Mouse (Mus musculus) liver, embryonic 11.5 days (tissue): ENCODE measurements around the gene Dpep2nb. TPM values are rescaled to one million over a fixed set of nuclear protein-coding genes. Genes with fewer than 3 reads are reported as not detected.

Source experiments
- ATAC-seq: fragments of 200-750 bp; cut with Nextera tagmentation; replicated peaks from 2 replicates; pipeline ENCODE4 v1.8.0; 2017; ENCODE audit warnings: moderate number of reproducible peaks, mild to moderate bottlenecking, moderate TSS enrichment, moderate library complexity; ENCODE audit not compliant: low FRiP score
- DNase-seq: peaks from one replicate; pipeline ENCODE4 v3.0.0-alpha.2; 2017; ENCODE audit warnings: low spot score
- H3K27ac ChIP-seq: fragments of 300-500 bp; sonication (generic); 2 replicates; pipeline ENCODE4 v1.5.1; 2014; ENCODE audit warnings: mild to moderate bottlenecking, low read depth, low read length, control low read depth
- H3K27me3 ChIP-seq: fragments of 300-500 bp; sonication (generic); replicated peaks from 2 replicates; pipeline ENCODE4 v1.6.1; 2014; ENCODE audit warnings: low read length, mixed read lengths; ENCODE audit not compliant: control insufficient read depth, insufficient read depth
- H3K36me3 ChIP-seq: fragments of 300-500 bp; sonication (generic); 2 replicates; pipeline ENCODE4 v1.6.1; 2014; ENCODE audit warnings: mild to moderate bottlenecking, low read length, moderate library complexity, mixed read lengths; ENCODE audit not compliant: control insufficient read depth, insufficient read depth
- H3K4me1 ChIP-seq: fragments of 300-500 bp; sonication (generic); replicated peaks from 2 replicates; pipeline ENCODE4 v1.6.1; 2014; ENCODE audit warnings: low read length, mixed read lengths; ENCODE audit not compliant: control insufficient read depth, insufficient read depth
- H3K4me2 ChIP-seq: fragments of 300-500 bp; sonication (generic); 2 replicates; pipeline ENCODE4 v1.6.1; 2014; ENCODE audit warnings: mild to moderate bottlenecking, control low read depth, moderate library complexity
- H3K4me3 ChIP-seq: fragments of 300-500 bp; sonication (generic); 2 replicates; pipeline ENCODE4 v1.5.1; 2014; ENCODE audit warnings: low read depth, low read length, control low read depth
- H3K9ac ChIP-seq: fragments of 300-500 bp; sonication (generic); 2 replicates; pipeline ENCODE4 v1.6.1; 2014; ENCODE audit warnings: low read depth, low read length, control low read depth
- H3K9me3 ChIP-seq: fragments of 300-500 bp; sonication (generic); 2 replicates; pipeline ENCODE4 v1.6.1; 2016; ENCODE audit warnings: low read length, inconsistent platforms, mixed read lengths; ENCODE audit not compliant: control insufficient read depth
- WGBS: fragments of 180-500 bp; shearing (Covaris S2); extraction: QIAGEN DNeasy Blood & Tissue Kit; methylation state at CpG from one replicate; pipeline ENCODE4 v1.1.7; 2014; 5-methylcytosine and 5-hydroxymethylcytosine counted together
- polyA plus RNA-seq: library from polyadenylated mRNA; unstranded; fragments of >200 nt; fragmentation: Nextera tagmentation; extraction: Ambion mirVana; gene quantifications from 2 replicates; pipeline ENCODE4 v1.2.1, GENCODE M21; 2014

Dpep2nb gene
- polyA plus RNA-seq, 1 experiment from 2014 or later, result not detected

DNA sequence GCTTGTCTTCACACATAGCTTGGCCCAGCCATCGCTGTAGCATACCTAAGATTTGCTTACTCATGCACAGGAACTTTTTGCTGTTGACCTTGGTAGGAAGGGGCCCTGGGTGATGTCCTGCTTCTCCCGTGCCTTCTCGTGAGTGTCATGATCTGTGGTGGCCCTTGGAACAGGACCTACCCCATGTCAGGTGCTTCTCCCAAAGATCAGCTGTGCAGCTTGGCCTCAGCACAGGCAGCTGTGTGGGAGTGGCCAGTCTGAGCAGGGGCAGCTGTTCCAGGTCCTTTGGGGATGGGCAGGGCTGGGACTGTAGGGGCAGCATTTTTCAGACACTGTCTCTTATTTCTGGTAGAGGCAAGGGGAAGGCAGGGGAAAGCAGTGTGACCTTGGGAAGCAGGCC lies 38.4 kb upstream of the Dpep2nb start:
- no peak overlapping the region for H3K27ac ChIP-seq
- H3K9ac ChIP-seq, result no peak overlapping the region
- H3K27me3 ChIP-seq, result no peaks in the 10 kb centered on the region
- H3K36me3 ChIP-seq, result no peaks in the 10 kb centered on the region
- H3K4me3 ChIP-seq, result no peak overlapping the region
- no peaks in the 10 kb centered on the region for H3K9me3 ChIP-seq
- peaks cover 7% of the 10 kb centered on the region; the same call in 1 of the 2 replicates for H3K4me1 ChIP-seq
- WGBS, result 49% methylated on average over 3 of the region's 3 CpGs
- H3K4me2 ChIP-seq, result no peak overlapping the region
- DNase-seq, result no peak
- ATAC-seq, result no peak

GRCm38 (mm10) chr8:106043055-106043454 lies 37.3 kb upstream of the Dpep2nb start:
- no peak overlapping the region for H3K4me2 ChIP-seq
- H3K36me3 ChIP-seq, result no peaks in the 10 kb centered on the region
- no peaks in the 10 kb centered on the region for H3K27me3 ChIP-seq
- no peaks in the 10 kb centered on the region for H3K9me3 ChIP-seq
- ATAC-seq (no peak), DNase-seq (no peak)
- H3K4me3 ChIP-seq, result no peak overlapping the region
- H3K4me1 ChIP-seq, result 0 out of 2 replicates have a peak, but pooled peaks cover 2% of the 10 kb centered on the region
- H3K27ac ChIP-seq, result no peak overlapping the region
- no peak overlapping the region for H3K9ac ChIP-seq
- WGBS, result 87% methylated on average over 2 of the region's 2 CpGs

DNA sequence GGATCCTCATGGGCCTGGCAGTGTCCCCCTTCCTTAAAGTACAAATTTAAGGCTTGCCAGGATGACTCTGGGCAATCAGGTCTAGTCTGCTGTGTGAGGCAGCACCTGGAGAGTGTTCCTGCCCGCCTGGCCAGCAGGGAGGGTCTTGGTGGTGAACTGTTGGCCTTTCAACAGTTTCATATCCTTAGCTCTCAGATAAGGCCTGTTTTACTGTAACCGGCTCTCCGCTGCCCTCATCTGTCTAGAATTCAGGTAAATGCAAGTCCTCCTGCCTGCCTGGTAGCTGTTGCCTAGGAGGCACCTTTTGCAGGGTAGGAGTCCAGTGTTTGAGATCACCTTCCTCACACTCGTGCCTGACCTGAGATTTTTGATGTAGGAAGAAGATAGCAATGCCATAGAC lies 34.4 kb upstream of the Dpep2nb start:
- Histone ChIP-seq H3K9me3 (no peaks in the 10 kb centered on the region), H3K4me1 (no peaks in the 10 kb centered on the region), H3K27me3 (no peaks in the 10 kb centered on the region), H3K4me2 (no peak overlapping the region), H3K4me3 (no peak overlapping the region), H3K36me3 (no peaks in the 10 kb centered on the region; the same call in 1 of the 2 replicates), H3K9ac (no peak overlapping the region), H3K27ac (no peak overlapping the region)
- DNase-seq, result no peak
- ATAC-seq, result no peak
- 63% methylated on average over 4 of the region's 4 CpGs for WGBS

- no peak for ATAC-seq
- Histone ChIP-seq H3K36me3 (no peaks in the 10 kb centered on the region; the same call in 1 of the 2 replicates), H3K4me2 (no peak overlapping the region), H3K9me3 (no peaks in the 10 kb centered on the region), H3K4me1 (no peaks in the 10 kb centered on the region), H3K4me3 (no peak overlapping the region), H3K27me3 (no peaks in the 10 kb centered on the region), H3K27ac (no peak overlapping the region), H3K9ac (no peak overlapping the region)
- no peak for DNase-seq
- WGBS, result 64% methylated on average over 4 of the region's 4 CpGs
Measured at GRCm38 (mm10) chr8:106039605-106040004, 33.8 kb upstream of the Dpep2nb start.

DNA sequence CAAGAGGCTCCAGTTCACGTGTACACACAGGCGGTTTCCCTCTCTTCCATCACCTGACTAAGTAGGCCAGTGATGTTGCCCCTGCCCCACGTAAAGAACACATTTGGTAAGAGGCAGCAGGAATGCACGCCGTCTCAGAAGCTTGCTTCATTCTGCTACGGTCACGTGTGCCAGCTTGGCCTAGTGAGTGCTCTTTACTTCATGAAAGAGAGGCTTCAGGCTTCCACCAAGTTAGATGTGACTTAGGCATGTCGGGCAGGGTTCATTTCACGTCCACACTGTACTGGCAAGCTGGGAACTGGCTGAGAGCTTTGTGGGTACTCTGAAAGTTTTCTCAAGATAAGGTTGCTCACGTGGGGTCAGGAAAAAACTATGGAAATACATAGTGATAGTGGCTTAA lies 32.9 kb upstream of the Dpep2nb start:
- H3K9me3 ChIP-seq, result no peaks in the 10 kb centered on the region
- H3K4me1 ChIP-seq, result no peaks in the 10 kb centered on the region
- H3K27me3 ChIP-seq, result no peaks in the 10 kb centered on the region
- no peak for DNase-seq
- H3K36me3 ChIP-seq, result no peaks in the 10 kb centered on the region; the same call in 1 of the 2 replicates
- no peak overlapping the region for H3K9ac ChIP-seq
- H3K4me3 ChIP-seq, result no peak overlapping the region
- no peak overlapping the region for H3K27ac ChIP-seq
- H3K4me2 ChIP-seq, result no peak overlapping the region
- WGBS, result 85% methylated on average over 10 of the region's 10 CpGs
- no peak for ATAC-seq

GRCm38 (mm10) chr8:106022483-106022882 lies 16.7 kb upstream of the Dpep2nb start:
- H3K9me3 ChIP-seq, result no peaks in the 10 kb centered on the region
- H3K4me3 ChIP-seq, result no peak overlapping the region
- ATAC-seq (peak; percentile 56; the same call in 1 of the 2 replicates), DNase-seq (peak; percentile 57)
- H3K36me3 ChIP-seq, result no peaks in the 10 kb centered on the region; the same call in 1 of the 2 replicates
- no peak overlapping the region for H3K27ac ChIP-seq
- no peaks in the 10 kb centered on the region for H3K27me3 ChIP-seq
- no peak overlapping the region for H3K4me2 ChIP-seq
- 0 out of 2 replicates have a peak, but pooled peaks cover 4% of the 10 kb centered on the region for H3K4me1 ChIP-seq
- H3K9ac ChIP-seq, result no peak overlapping the region

GRCm38 (mm10) chr8:106018039-106018438 lies 12.3 kb upstream of the Dpep2nb start:
- ATAC-seq, result no peak
- Histone ChIP-seq H3K4me3 (no peak overlapping the region), H3K36me3 (no peaks in the 10 kb centered on the region), H3K4me1 (peaks cover 6% of the 10 kb centered on the region; the same call in 1 of the 2 replicates), H3K27ac (no peak overlapping the region), H3K9ac (no peak overlapping the region), H3K27me3 (no peaks in the 10 kb centered on the region), H3K9me3 (no peaks in the 10 kb centered on the region), H3K4me2 (no peak overlapping the region)
- DNase-seq, result no peak
- WGBS, result 79% methylated on average over 3 of the region's 3 CpGs

- Histone ChIP-seq H3K27ac (no peak overlapping the region), H3K9ac (no peak overlapping the region)
- 71% methylated on average over 7 of the region's 7 CpGs for WGBS
Measured at GRCm38 (mm10) chr8:106017130-106017529, 11.4 kb upstream of the Dpep2nb start.

GRCm38 (mm10) chr8:106016284-106016683 lies 10.5 kb upstream of the Dpep2nb start:
- DNase-seq (no peak), ATAC-seq (no peak)
- Histone ChIP-seq H3K4me3 (no peak overlapping the region), H3K4me1 (peaks cover 6% of the 10 kb centered on the region; the same call in 1 of the 2 replicates), H3K27me3 (no peaks in the 10 kb centered on the region), H3K4me2 (no peak overlapping the region), H3K9ac (no peak overlapping the region), H3K27ac (no peak overlapping the region), H3K36me3 (no peaks in the 10 kb centered on the region), H3K9me3 (no peaks in the 10 kb centered on the region)
- WGBS, result 68% methylated on average over 6 of the region's 6 CpGs

More at GRCm38 (mm10) chr8:106017130-106017529, 11.4 kb upstream of the Dpep2nb start:
- Histone ChIP-seq H3K4me1 (peaks cover 6% of the 10 kb centered on the region; the same call in 1 of the 2 replicates), H3K27me3 (no peaks in the 10 kb centered on the region), H3K4me3 (no peak overlapping the region), H3K9me3 (no peaks in the 10 kb centered on the region), H3K4me2 (no peak overlapping the region), H3K36me3 (no peaks in the 10 kb centered on the region)
- ATAC-seq, result no peak
- no peak for DNase-seq
